Mouse (Mus musculus) E14TG2a.4 (cell line): ENCODE data around the gene Fstl4.

Experiments
- CTCF ChIP-seq: conservative IDR thresholded peaks from 2 replicates; pipeline ENCODE4 v1.5.1; 2014; ENCODE audit warnings: low read length
- NANOG ChIP-seq: IDR thresholded peaks from 2 replicates; pipeline ENCODE4 v1.6.1; 2014; ENCODE audit warnings: borderline replicate concordance, low read length, mixed read lengths

GRCm38 (mm10) chr11:53140196-53140595 is 375.8 kb downstream of the Fstl4 start:
- TF ChIP-seq CTCF (no peak), NANOG (no peak)
